Mouse (Mus musculus): ENCODE results near the gene Ankrd60. TPM values are rescaled to one million over a fixed set of nuclear protein-coding genes. Genes with fewer than 3 reads are reported as not detected.
A peak's percentile ranks its signal among the peaks of the same experiment; 100 is the strongest.

Ankrd60 gene
- total and polyA plus RNA-seq, 2 experiments from 2014 or later: not detected

DNA sequence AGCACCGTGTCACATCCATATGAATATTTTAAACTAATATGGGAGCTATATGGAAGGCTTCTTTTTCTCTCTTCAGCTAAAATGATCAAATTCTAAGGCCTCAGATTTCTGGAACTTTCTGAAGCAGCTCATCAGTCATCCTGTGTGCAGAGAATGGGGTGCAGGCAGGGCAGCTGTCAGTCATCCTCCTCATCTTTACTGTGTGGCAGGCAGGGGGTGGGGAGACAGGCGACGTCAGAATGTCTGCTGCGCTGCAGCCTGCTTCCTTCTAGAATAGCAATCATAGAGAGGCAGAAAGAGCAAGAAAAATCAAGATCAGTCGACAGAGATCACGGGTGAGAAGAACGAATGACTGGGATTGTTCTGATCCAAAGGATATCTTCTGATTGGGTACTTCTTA, 38.0 kb upstream of the Ankrd60 start:
- Histone ChIP-seq H3K9me3 (ENCODE audit: low read length) (0 out of 2 replicates have a peak, but pooled peaks cover 3% of the 10 kb centered on the region), H3K36me3 (ENCODE audit: insufficient read depth, low read length) (no peaks in the 10 kb centered on the region), H3K4me2 (ENCODE audit: low read depth, low read length, poor library complexity, severe bottlenecking) (no peak overlapping the region), H3K9ac (replicated peaks; ENCODE audit: low read length, poor library complexity, severe bottlenecking) (no peak overlapping the region), H3K27me3 (ENCODE audit: insufficient read depth, low read length) (no peaks in the 10 kb centered on the region), H3K4me1 (ENCODE audit: insufficient read depth, low read length) (no peaks in the 10 kb centered on the region), H3K4me3 (ENCODE audit: low read depth, low read length) (no peak overlapping the region), H3K27ac (ENCODE audit: low read depth, low read length) (no peak overlapping the region)
- TF ChIP-seq CTCF (IDR thresholded peaks at IDR 0.05): no peak
- 80% methylated on average over 7 of the region's 7 CpGs for WGBS
- ATAC-seq (ENCODE audit: low FRiP score) (no peak), DNase-seq (ENCODE audit: low spot score) (no peak)

DNA sequence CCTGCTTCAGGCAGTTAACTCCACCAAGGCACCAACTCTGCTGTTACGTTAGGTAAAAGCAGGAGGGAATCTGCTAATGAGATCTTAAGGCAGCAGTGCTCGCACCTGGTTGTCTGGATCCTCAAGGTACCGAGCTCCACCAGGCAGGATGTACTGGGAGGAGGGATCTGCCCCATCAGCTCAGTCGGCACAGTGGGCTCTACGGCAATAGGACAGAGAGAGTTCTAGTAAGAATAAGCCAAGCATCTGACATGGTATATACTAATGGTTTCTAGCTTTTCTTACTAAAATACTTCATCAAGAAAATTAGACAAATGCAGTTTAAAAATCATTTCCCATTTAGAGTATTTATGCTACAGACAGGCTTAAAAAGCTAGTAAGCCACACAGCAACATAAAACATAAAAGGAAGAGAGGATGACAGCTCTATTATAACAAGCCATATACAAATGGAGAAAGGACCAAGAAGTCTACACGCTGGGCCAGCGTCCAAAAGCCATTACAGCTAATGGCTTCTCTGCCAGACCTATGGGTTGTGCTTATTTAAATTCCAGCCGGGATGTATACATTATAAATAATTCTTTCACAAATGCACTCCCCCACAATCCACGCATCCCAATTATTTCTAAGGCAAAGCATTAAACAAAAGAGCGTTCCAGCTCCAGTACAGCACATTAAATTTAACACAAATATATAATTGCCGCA, 37.4 kb upstream of the Ankrd60 start:
- Histone ChIP-seq H3K4me2 (ENCODE audit: low read depth, low read length, poor library complexity, severe bottlenecking) (no peak overlapping the region), H3K27ac (ENCODE audit: low read depth, low read length) (no peak overlapping the region), H3K9me3 (ENCODE audit: low read length) (0 out of 2 replicates have a peak, but pooled peaks cover 3% of the 10 kb centered on the region), H3K27me3 (ENCODE audit: insufficient read depth, low read length) (no peaks in the 10 kb centered on the region), H3K9ac (replicated peaks; ENCODE audit: low read length, poor library complexity, severe bottlenecking) (no peak overlapping the region), H3K4me1 (ENCODE audit: insufficient read depth, low read length) (no peaks in the 10 kb centered on the region), H3K36me3 (ENCODE audit: insufficient read depth, low read length) (no peaks in the 10 kb centered on the region), H3K4me3 (ENCODE audit: low read depth, low read length) (no peak overlapping the region)
- ATAC-seq (ENCODE audit: low FRiP score) (no peak), DNase-seq (ENCODE audit: low spot score) (no peak)
- WGBS: 86% methylated on average over 11 of the region's 11 CpGs
- TF ChIP-seq CTCF (IDR thresholded peaks at IDR 0.05): no peak

DNA sequence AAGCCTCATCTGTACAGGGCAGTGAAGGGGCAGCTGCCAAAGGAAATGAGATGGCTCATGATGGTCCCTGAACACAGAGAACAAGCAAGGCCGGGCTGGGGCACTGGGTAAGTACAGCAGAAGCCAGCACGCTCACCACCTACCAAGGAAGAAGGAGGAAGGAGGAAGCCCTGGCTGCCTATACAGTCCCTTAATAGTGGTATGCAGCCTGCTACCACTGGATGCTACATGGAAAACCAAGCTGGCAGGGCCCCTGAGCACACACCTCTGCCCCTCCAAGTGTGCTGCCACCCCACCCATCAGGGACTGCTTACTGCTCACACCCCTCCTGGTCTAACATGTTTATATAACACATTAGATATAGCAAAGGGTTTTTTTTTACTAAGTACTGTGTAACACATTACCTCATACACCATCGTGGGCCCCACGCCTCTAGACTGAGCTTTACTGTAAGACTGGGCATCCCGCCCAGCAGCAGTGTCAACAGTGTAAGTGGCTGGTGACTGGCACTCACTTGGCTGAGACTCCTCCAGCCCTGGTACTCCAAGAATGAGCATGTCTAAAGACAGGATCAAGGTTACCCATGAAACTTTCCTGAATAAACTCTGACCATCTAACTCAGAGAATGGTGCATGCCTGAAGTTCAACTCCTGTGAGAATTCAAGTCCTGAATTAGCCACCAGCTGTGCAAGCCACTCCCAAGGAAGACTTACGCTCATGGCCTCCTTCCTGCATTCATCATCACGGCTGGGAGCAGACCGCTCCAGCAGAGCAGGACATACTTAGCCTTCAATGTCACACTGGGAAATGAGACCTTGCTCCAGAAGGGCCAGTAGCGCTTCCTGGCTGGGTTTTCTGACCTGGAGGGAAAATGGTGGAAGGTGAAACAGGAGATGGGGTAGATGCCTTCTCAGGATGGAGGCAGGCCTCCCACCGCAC, 30.1 kb upstream of the Ankrd60 start:
- ATAC-seq (ENCODE audit: low FRiP score): no peak
- peak; percentile 62 for DNase-seq (ENCODE audit: low spot score)
- 83% methylated on average over 10 of the region's 10 CpGs for WGBS

DNA sequence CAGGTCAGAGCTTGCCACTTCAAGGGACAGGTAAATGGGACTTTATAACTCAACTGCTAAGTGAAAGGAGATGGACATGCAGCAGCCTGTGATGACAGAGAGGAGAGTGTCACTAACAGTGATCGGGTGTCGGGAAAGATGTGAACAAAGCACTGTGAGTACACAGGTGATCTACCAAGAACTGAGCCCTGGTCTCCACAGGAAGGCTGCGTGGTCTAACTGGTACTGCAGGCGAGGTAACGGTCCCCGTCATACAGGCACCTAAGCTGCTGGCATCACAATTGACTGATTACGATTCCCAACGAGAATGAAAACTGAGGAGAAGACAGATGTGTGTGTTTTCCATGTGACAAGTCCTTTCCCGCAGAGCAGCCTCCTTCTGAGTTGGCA, 28.2 kb upstream of the Ankrd60 start:
- Histone ChIP-seq H3K4me1 (ENCODE audit: insufficient read depth, low read length) (no peaks in the 10 kb centered on the region), H3K9me3 (ENCODE audit: low read length) (no peaks in the 10 kb centered on the region), H3K27me3 (ENCODE audit: insufficient read depth, low read length) (no peaks in the 10 kb centered on the region), H3K27ac (ENCODE audit: low read depth, low read length) (no peak overlapping the region), H3K9ac (replicated peaks; ENCODE audit: low read length, poor library complexity, severe bottlenecking) (no peak overlapping the region), H3K4me2 (ENCODE audit: low read depth, low read length, poor library complexity, severe bottlenecking) (no peak overlapping the region), H3K4me3 (ENCODE audit: low read depth, low read length) (no peak overlapping the region), H3K36me3 (ENCODE audit: insufficient read depth, low read length) (no peaks in the 10 kb centered on the region)
- TF ChIP-seq CTCF (IDR thresholded peaks at IDR 0.05): no peak
- DNase-seq (ENCODE audit: low spot score) (no peak), ATAC-seq (ENCODE audit: low FRiP score) (0 out of 2 replicates have a peak, but pooled peaks have one; percentile 23)
- WGBS: 74% methylated on average over 9 of the region's 9 CpGs

More for the DNA sequence above, 30.1 kb upstream of the Ankrd60 start:
- no peaks in the 10 kb centered on the region for H3K9me3 ChIP-seq (ENCODE audit: low read length)
- H3K9ac ChIP-seq (replicated peaks; ENCODE audit: low read length, poor library complexity, severe bottlenecking): no peak overlapping the region
- H3K36me3 ChIP-seq (ENCODE audit: insufficient read depth, low read length): no peaks in the 10 kb centered on the region
- TF ChIP-seq CTCF (IDR thresholded peaks at IDR 0.05): no peak
- H3K4me1 ChIP-seq (ENCODE audit: insufficient read depth, low read length): no peaks in the 10 kb centered on the region
- H3K27ac ChIP-seq (ENCODE audit: low read depth, low read length): no peak overlapping the region
- H3K27me3 ChIP-seq (ENCODE audit: insufficient read depth, low read length): no peaks in the 10 kb centered on the region
- H3K4me3 ChIP-seq (ENCODE audit: low read depth, low read length): no peak overlapping the region
- H3K4me2 ChIP-seq (ENCODE audit: low read depth, low read length, poor library complexity, severe bottlenecking): no peak overlapping the region

DNA sequence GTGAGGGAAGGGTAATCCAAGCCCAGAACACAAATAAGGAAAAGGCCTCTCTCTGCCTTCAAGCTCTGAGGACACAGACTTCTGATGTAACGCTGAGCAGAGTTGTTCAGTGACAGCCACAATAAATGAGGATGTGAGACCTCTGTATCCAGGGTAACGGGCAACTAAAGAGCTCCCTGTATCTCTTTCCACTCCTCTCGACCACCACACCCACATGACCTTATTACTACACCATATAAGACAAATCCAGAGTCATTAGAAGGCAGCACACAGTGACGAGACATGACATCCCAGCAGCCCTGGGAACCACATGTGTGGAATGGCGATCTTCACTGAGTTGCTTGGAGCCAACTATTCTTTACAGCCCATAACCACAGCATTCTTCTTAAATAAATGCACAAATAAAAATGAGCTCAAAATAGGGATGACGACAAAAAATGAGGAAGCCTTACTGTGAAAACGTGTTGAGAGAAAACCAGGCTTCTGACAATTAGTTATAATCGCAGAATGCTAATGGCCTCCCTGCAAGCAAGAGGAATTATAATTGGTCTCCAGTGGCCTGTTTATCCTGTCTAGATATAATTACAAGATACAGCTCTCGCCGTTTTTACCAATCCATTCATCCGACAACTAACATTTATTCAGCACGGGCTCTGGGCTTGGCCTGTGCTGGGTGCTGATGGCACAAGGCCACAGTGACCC, 27.7 kb upstream of the Ankrd60 start:
- Histone ChIP-seq H3K9ac (replicated peaks; ENCODE audit: low read length, poor library complexity, severe bottlenecking) (no peak overlapping the region), H3K4me1 (ENCODE audit: insufficient read depth, low read length) (no peaks in the 10 kb centered on the region), H3K27ac (ENCODE audit: low read depth, low read length) (no peak overlapping the region), H3K4me3 (ENCODE audit: low read depth, low read length) (no peak overlapping the region), H3K4me2 (ENCODE audit: low read depth, low read length, poor library complexity, severe bottlenecking) (no peak overlapping the region), H3K9me3 (ENCODE audit: low read length) (no peaks in the 10 kb centered on the region), H3K27me3 (ENCODE audit: insufficient read depth, low read length) (no peaks in the 10 kb centered on the region), H3K36me3 (ENCODE audit: insufficient read depth, low read length) (no peaks in the 10 kb centered on the region)
- ATAC-seq (ENCODE audit: low FRiP score) (peak; percentile 79), DNase-seq (ENCODE audit: low spot score) (peak; percentile 51)
- 40% methylated on average over 12 of the region's 12 CpGs for WGBS
- no peak for TF ChIP-seq CTCF (IDR thresholded peaks at IDR 0.05)

Measured in midbrain, postnatal 0 days (tissue).